Mouse (Mus musculus) A20 (cell line): ENCODE results near the gene Ctcfl.
A peak's percentile ranks its signal among the peaks of the same experiment; 100 is the strongest.

Experiments
- DNase-seq: peaks from one replicate; pipeline ENCODE4 v3.0.0-alpha.2; 2011; ENCODE audit warnings: low read depth, low spot score

The Ctcfl gene

DNA sequence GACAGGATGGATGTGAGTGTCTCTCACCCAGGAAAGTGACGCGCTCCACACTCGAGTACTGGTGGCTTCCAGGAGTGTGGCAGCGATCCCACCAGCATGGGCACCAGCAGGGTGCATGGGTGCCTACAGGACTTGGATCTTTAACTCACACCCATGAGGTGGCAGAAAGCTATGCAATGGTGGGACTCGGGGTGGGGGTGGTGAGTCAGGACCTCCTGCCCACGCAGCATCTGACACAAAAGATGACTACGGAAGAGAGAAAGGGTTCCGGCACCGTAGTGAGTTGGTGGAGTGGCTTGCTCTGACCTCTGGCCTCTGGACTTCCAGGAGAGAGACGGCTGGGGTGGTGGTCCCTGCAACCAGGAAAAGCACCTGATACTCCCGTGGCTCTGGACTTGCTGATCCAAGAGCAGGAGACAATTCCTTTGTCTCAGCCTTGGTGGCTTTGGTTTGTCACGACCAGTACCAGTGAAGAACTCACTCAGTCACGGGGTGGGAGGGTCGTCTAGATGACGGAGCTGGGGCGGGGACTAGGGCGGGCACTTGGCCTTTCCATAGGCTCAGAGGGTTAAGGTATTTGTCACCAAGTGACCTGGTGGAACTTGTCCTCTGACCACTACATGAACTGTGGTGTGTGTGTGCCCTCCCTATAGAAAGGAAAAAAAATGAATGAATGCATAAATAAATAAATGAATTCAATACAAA, 71.1 kb downstream of the Ctcfl start:
- DNase-seq, result no peak

DNA sequence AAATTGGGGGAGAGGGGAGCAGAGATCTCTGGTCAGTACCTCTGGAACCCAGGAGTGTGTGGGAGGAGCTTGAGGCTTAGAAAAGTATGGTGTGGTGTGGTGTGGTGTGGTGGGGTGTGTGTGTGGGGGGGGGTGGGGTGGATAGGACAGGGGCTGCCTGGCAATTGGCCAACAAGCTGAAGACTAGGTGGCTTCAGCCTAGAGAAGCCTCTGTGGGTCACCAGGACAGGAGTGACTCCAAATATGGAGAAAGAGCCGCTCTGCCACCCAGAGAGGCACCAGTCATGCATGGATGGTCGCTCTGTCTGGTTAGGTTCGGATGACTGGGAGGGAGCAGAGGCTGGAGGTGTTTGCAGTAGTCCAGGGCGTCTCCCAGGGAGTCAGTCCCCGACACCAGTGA, 71.9 kb downstream of the Ctcfl start:
- peak; percentile 72 for DNase-seq

DNA sequence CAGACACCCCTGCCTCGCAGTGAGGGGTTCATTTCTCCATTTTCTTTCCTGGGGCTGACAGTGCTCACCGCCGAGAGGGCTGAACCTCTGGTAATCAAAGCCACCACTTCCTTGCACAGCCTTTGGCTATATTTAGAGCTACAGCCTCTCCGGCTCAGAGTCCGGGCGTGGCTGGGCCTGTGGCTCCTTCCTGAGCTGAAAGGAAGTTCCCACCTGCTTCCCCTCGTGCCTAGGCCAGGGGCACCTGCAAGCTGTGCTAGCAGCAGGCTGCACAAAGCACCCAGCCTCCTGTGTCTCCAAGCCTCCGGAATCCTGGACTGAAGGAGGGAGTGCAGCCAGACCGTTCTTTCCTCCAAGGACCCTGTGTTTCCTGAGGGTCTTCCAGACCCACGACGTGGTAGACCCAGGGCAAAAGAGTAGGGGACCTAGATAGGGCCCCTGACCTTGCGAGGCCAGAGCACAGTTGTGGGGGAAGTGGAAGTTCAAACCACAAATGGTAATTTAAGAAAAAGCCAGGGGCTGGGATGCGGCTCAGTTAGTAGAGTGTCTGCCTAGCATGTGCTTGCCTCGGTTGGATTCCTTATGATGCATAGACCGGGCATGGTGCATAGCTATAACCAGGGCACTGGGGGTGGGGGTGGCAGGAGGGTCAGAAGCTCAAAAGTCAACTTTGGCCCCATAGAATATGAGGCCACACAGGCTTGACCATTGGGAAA, 72.6 kb downstream of the Ctcfl start:
- peak; percentile 91 for DNase-seq

DNA sequence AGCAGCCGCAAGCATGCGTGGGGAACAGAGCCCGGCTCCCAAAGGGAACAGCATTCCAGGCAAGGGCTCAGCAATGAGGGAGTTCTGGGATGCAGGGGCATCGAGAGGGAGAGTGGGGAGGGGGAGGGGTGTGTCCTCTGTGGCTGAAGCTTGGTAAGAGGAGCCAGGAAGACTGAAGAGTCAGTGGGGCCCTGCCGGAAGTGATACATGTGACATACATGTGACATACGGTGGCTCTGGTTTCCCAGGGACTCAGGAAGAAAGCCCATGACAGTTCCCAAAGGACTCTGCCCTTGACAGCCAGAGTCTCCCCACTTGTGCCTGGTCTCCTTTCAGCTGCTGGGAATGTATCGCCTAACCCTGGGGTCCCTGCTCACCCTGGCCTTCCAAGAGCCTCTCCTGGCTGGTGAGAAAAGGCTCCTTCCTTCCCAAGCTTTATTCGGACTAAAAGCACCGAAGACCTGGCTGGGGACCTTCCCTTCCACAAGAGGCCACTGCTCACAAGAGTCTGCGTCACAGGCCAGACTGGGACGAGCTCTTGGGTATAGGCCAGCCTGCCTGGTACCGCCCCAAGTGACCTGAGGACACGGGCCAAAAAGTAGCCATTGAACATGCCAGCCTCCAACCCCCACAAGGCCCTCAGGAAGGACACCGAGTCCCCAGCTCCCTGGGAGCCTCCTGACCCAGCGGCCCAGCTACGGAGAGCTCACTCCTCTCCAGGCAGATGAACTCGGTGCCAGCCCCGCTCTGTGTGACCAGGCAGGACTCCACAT, 74.9 kb downstream of the Ctcfl start:
- DNase-seq, result no peak
